8 mouse cellular contexts compared by ENCODE assay signal in genomic region chr9:110304969-110305651, GRCm38 (mm10). TPM values are rescaled to one million over a fixed set of nuclear protein-coding genes. Genes with fewer than 3 reads are reported as not detected.
A peak's percentile ranks its signal among the peaks of the same experiment; 100 is the strongest.
DNase-seq lines count a peak whose midpoint lies in the region; ATAC-seq and TF ChIP-seq lines count a peak whose summit lies in the region.

Gene Elp6, plus strand, starts transcription at chr9:110305173.

- intact Hi-C loops in heart, postnatal 25 days (cut with DNase I), result no loop called here

- DNase-seq in ES-CJ7 (ENCODE audit: low read depth, low spot score), result peak; percentile 97
- peak; percentile 90 for DNase-seq in cerebellum, adult 11 months
- peak; percentile 85 for DNase-seq in heart, postnatal 25 days (ENCODE audit: low spot score)
- DNase-seq in layer of hippocampus, adult 18-20 months (ENCODE audit: low spot score in 2 of 2), result peak; percentile 91 to 96
- DNase-seq in lung, adult 2 months, result peak; percentile 93
- DNase-seq in thymus, adult 18-20 months, result peak; percentile 79 to 86

- H3K27ac ChIP-seq in forebrain, embryonic 15.5 days (replicated peaks), result peak within 1 kb of the TSS; percentile 92

- H3K9ac ChIP-seq in forebrain, embryonic 15.5 days (replicated peaks), result peak within 1 kb of the TSS; percentile 55

- H3K36me3 ChIP-seq in forebrain, embryonic 15.5 days, result peaks cover 7% of the 10 kb centered on the region

- WGBS in forebrain, embryonic 15.5 days, result under 1% methylated on average over 46 of the region's 46 CpGs
- under 1% methylated on average over 46 of the region's 46 CpGs for WGBS in lung, adult 2 months

- peak within 1 kb of the TSS; percentile 53 for H3K4me2 ChIP-seq in forebrain, embryonic 15.5 days (replicated peaks)

- no peaks in the 10 kb centered on the region for H3K27me3 ChIP-seq in forebrain, embryonic 15.5 days

- peak within 1 kb of the TSS; percentile 55 for H3K4me3 ChIP-seq in forebrain, embryonic 15.5 days
- H3K4me3 ChIP-seq in lung, adult 2 months (replicated peaks; ENCODE audit: extremely low read depth, low read depth, low read length), result peak within 1 kb of the TSS; percentile 71

- peak; percentile 99 for ATAC-seq in forebrain, embryonic 15.5 days (replicated peaks)
- ATAC-seq in neutrophil, adult 5-6 weeks (ENCODE audit: extremely low read depth, insufficient number of reproducible peaks, low FRiP score, poor library complexity, severe bottlenecking), result peak; percentile 93

- peak; percentile 93; the same call in 1 of the 2 replicates for TF ChIP-seq POLR2A in lung, adult 2 months (IDR thresholded peaks at IDR 0.05; ENCODE audit: borderline replicate concordance, extremely low read depth, low read depth, low read length)

- peaks cover 14% of the 10 kb centered on the region for H3K4me1 ChIP-seq in forebrain, embryonic 15.5 days
- no peaks in the 10 kb centered on the region for H3K4me1 ChIP-seq in lung, adult 2 months (ENCODE audit: control insufficient read depth, insufficient read depth, low read length)

- TF ChIP-seq CTCF in lung, adult 2 months (IDR thresholded peaks at IDR 0.05; ENCODE audit: insufficient read depth, low read length), result no peak

- H3K9me3 ChIP-seq in forebrain, embryonic 15.5 days, result no peaks in the 10 kb centered on the region

RNA-seq across cellular contexts. Expression of gene Elp6, which starts in this region (rescaled TPM):
- polyA plus RNA-seq in forebrain, embryonic 15.5 days (2015; fragmentation: Nextera tagmentation; extraction: Ambion mirVana), result 34.9 and 36.4 TPM in 2 replicates
- 1 to 10 TPM; 1.8 to 2.4 TPM for total RNA-seq in heart, postnatal 25 days (2021)
- 10 to 100 TPM; 11.1 to 11.8 TPM for total RNA-seq in layer of hippocampus, adult 18-20 months (2021)
- 6.2 and 8.2 TPM in 2 replicates for polyA plus RNA-seq in lung, adult 2 months (2012; rRNA removed)
- total RNA-seq in neutrophil, adult 5-6 weeks (2017), result 3.5 and 3.6 TPM in 2 replicates

Comparison
In these comparisons a context has a peak if more than half of its experiments do, and no peak if none do; other contexts are left out.
1. Peak in every context shown above with its lines: DNase-seq, ATAC-seq, H3K4me3 ChIP-seq and H3K27ac ChIP-seq.